Mouse (Mus musculus) bone marrow macrophage, adult 2 months (primary cell): ENCODE measurements around the gene Phgdh.

Experiments used
- CTCF ChIP-seq: IDR thresholded peaks from 2 replicates; pipeline ENCODE4 v1.5.1; 2012; ENCODE audit warnings: low read depth, mild to moderate bottlenecking, low read length, moderate library complexity
- POLR2A ChIP-seq: IDR thresholded peaks from 2 replicates; pipeline ENCODE4 v1.6.1; 2012; ENCODE audit warnings: mild to moderate bottlenecking, low read depth, low read length, borderline replicate concordance

DNA sequence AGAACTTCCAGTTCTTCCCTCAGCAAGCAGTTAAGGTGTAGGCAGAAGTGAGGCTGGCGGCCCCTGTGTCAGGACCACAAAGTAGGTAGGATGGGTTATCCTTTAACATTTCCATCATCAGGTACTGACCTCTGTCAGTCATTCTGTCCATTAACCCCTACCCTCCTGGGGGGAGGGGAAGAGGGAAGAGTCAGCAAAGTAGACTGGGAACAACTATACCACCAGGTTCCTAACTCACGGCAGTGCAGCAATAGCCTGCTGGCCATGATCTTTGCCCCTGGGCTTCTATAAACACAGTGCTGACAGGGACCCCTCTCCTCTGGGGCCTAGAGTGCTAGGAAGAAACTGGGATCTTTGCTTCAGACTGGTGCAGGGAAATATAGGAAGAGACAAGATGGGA, 5.8 kb downstream of the Phgdh start:
- TF ChIP-seq POLR2A (no peak), CTCF (no peak)
